Mouse (Mus musculus) forebrain, embryonic 15.5 days (tissue): ENCODE data around the gene Gm3542. TPM values are rescaled to one million over a fixed set of nuclear protein-coding genes. Genes with fewer than 3 reads are reported as not detected.
"Not testable (repeated sequence)": the region's sequence is repeated elsewhere in the genome, so short reads cannot be mapped to it uniquely, and the experiment has no call there.

Experiments used
- ATAC-seq: fragments of 200-750 bp; cut with Nextera tagmentation; replicated peaks from 2 replicates; pipeline ENCODE4 v1.8.0; 2017; ENCODE audit warnings: mild to moderate bottlenecking, moderate TSS enrichment, moderate library complexity
- H3K27ac ChIP-seq: fragments of 300-500 bp; sonication (generic); replicated peaks from 2 replicates; pipeline ENCODE4 v1.5.1; 2015; ENCODE audit warnings: mild to moderate bottlenecking, inconsistent platforms
- H3K27me3 ChIP-seq: fragments of 300-500 bp; sonication (generic); 2 replicates; pipeline ENCODE4 v1.6.1; 2015; ENCODE audit warnings: inconsistent platforms
- H3K36me3 ChIP-seq: fragments of 300-500 bp; sonication (generic); 2 replicates; pipeline ENCODE4 v1.6.1; 2015; ENCODE audit warnings: mild to moderate bottlenecking, inconsistent platforms
- H3K4me1 ChIP-seq: fragments of 300-500 bp; sonication (generic); 2 replicates; pipeline ENCODE4 v1.6.1; 2015; ENCODE audit warnings: inconsistent platforms
- H3K4me2 ChIP-seq: fragments of 300-500 bp; sonication (generic); replicated peaks from 2 replicates; pipeline ENCODE4 v1.6.1; 2015; ENCODE audit warnings: mild to moderate bottlenecking, inconsistent platforms
- H3K4me3 ChIP-seq: fragments of 300-500 bp; sonication (generic); 2 replicates; pipeline ENCODE4 v1.5.1; 2015; ENCODE audit warnings: mild to moderate bottlenecking, inconsistent platforms
- H3K9ac ChIP-seq: fragments of 300-500 bp; sonication (generic); replicated peaks from 2 replicates; pipeline ENCODE4 v1.6.1; 2015; ENCODE audit warnings: mild to moderate bottlenecking, inconsistent platforms
- H3K9me3 ChIP-seq: fragments of 300-500 bp; sonication (generic); 2 replicates; pipeline ENCODE4 v1.6.1; 2016; ENCODE audit warnings: inconsistent platforms
- WGBS: fragments of 180-500 bp; shearing (Covaris S2); methylation state at CpG from one replicate; pipeline ENCODE4 v1.1.7; 2015; ENCODE audit warnings: mixed read lengths; 5-methylcytosine and 5-hydroxymethylcytosine counted together
- polyA plus RNA-seq: library from polyadenylated mRNA; unstranded; fragments of >200 nt; fragmentation: Nextera tagmentation; extraction: Ambion mirVana; gene quantifications from 2 replicates; pipeline ENCODE4 v1.2.1, GENCODE M21; 2015

The Gm3542 gene
- polyA plus RNA-seq: not detected in 2 replicates

DNA sequence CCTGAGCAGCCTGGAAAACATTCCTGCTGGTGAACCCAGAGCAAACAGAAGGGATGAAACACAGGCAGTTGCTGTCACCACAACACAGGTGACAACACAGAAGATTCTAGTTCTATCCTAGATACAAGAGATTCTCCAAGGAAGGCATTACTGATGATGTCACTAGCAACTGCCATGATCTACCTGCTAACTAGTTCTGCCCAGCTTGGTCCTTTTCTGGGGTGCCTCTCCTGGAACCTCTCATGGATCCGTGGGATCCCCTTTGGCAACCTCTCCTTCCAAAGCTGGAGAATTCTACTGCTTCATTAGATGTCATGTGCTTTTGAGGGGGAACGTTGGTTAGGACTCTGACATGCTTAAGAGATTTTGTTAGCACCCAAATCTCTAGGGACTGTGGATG, at the start of gene Gm3542:
TSS of gene Gm3542 (minus strand) at position 101 of the 400 bp plus-strand sequence.
- not testable (repeated sequence) for H3K36me3 ChIP-seq, H3K27ac ChIP-seq, H3K4me3 ChIP-seq, H3K4me2 ChIP-seq, H3K27me3 ChIP-seq, H3K4me1 ChIP-seq, H3K9ac ChIP-seq, H3K9me3 ChIP-seq, ATAC-seq
- WGBS: no CpG with 5 or more reads among the region's 2 CpGs

Other genes with a start within 250 kb of the Gm3542 start
- gene Gm8279, start 203.4 kb downstream of the Gm3542 start, polyA plus RNA-seq: not detected in 2 replicates
- gene Gm3317, start 170.4 kb downstream of the Gm3542 start, polyA plus RNA-seq: not detected in 2 replicates
- gene Gm8271, start 149.1 kb downstream of the Gm3542 start, polyA plus RNA-seq: not detected in 2 replicates
- not detected in 2 replicates for gene Gm3526, start 74.3 kb downstream of the Gm3542 start, polyA plus RNA-seq
- gene Gm3500, start 54.1 kb upstream of the Gm3542 start, polyA plus RNA-seq: 0.33 and 0.46 TPM in 2 replicates
- gene Gm3194, start 120.5 kb upstream of the Gm3542 start, polyA plus RNA-seq: not detected in 2 replicates
- gene Gm8246, start 142.9 kb upstream of the Gm3542 start, polyA plus RNA-seq: not detected in 2 replicates
- not detected in 2 replicates for gene Gm3187, start 149.3 kb upstream of the Gm3542 start, polyA plus RNA-seq
- 10.0 and 11.1 TPM in 2 replicates for gene Gm3488, start 166.7 kb upstream of the Gm3542 start, polyA plus RNA-seq
- 0.14 and 0.15 TPM in 2 replicates for gene Gm3532, start 203.6 kb upstream of the Gm3542 start, polyA plus RNA-seq